Mouse (Mus musculus) ES-E14 (cell line): ENCODE results near the gene Ctrb1. TPM values are rescaled to one million over a fixed set of nuclear protein-coding genes. Genes with fewer than 3 reads are reported as not detected.

Experiments used
- DNase-seq: peaks from one replicate; pipeline ENCODE4 v3.0.0-alpha.2; 2013; ENCODE audit warnings: low read depth, low spot score
- H3K27ac ChIP-seq: 2 replicates; pipeline ENCODE4 v1.5.1; 2012; ENCODE audit warnings: low read depth, mild to moderate bottlenecking, low read length, moderate library complexity, mixed read lengths; ENCODE audit not compliant: poor library complexity, insufficient read depth, severe bottlenecking
- H3K36me3 ChIP-seq: 2 replicates; pipeline ENCODE4 v1.6.1; 2012; ENCODE audit warnings: mild to moderate bottlenecking, low read length, moderate library complexity, mixed read lengths; ENCODE audit not compliant: control insufficient read depth, poor library complexity, insufficient read depth, severe bottlenecking
- H3K4me1 ChIP-seq, 2 experiments: fragments of 150-350 bp in 1 of 2; sonication (generic) in 1 of 2; 2 replicates each; pipeline ENCODE4 v1.6.1; 2012; ENCODE audit warnings: low read length in 2 of 2, mild to moderate bottlenecking in 1 of 2, mixed read lengths in 1 of 2; ENCODE audit not compliant: control insufficient read depth in 2 of 2, insufficient read depth in 2 of 2, poor library complexity in 1 of 2
- H3K4me3 ChIP-seq, 2 experiments: fragments of 150-350 bp in 1 of 2; sonication (generic) in 1 of 2; 2 replicates each; pipeline ENCODE4 v1.5.1; 2012; ENCODE audit warnings: low read length in 2 of 2, low read depth in 1 of 2, mild to moderate bottlenecking in 1 of 2, mixed read lengths in 1 of 2; ENCODE audit not compliant: insufficient read depth in 1 of 2, poor library complexity in 1 of 2, severe bottlenecking in 1 of 2
- H3K9ac ChIP-seq: 2 replicates; pipeline ENCODE4 v1.6.1; 2012; ENCODE audit warnings: low read depth, mild to moderate bottlenecking, low read length, mixed read lengths; ENCODE audit not compliant: poor library complexity, insufficient read depth, severe bottlenecking
- H3K9me3 ChIP-seq: fragments of 150-350 bp; sonication (generic); 2 replicates; pipeline ENCODE4 v1.6.1; 2012; ENCODE audit warnings: low read depth, mild to moderate bottlenecking, low read length; ENCODE audit not compliant: control insufficient read depth, insufficient read depth
- CHD2 ChIP-seq: IDR thresholded peaks from 2 replicates; pipeline ENCODE4 v1.6.1; 2014; ENCODE audit warnings: mild to moderate bottlenecking, low read depth, low read length, inconsistent platforms
- HCFC1 ChIP-seq: IDR thresholded peaks from 2 replicates; pipeline ENCODE4 v1.6.1; 2012; ENCODE audit warnings: low read length, inconsistent platforms, borderline replicate concordance; ENCODE audit not compliant: insufficient read depth
- MAFK ChIP-seq: IDR thresholded peaks from 2 replicates; pipeline ENCODE4 v1.6.1; 2014; ENCODE audit warnings: mild to moderate bottlenecking, low read depth, low read length, inconsistent platforms; ENCODE audit not compliant: insufficient read depth
- ZC3H11A ChIP-seq: IDR thresholded peaks from 2 replicates; pipeline ENCODE4 v1.6.1; 2012; ENCODE audit warnings: low read depth, mild to moderate bottlenecking, inconsistent platforms, low read length, borderline replicate concordance
- ZNF384 ChIP-seq: IDR thresholded peaks from 2 replicates; pipeline ENCODE4 v1.6.1; 2012; ENCODE audit warnings: low read depth, low read length, inconsistent platforms
- in situ Hi-C, 2 experiments: fragments of 600-800 bp; cut with MboI; formaldehyde crosslinking; loops; one replicate each; pipeline ENCODE4 v1.15.1; 2025; ENCODE audit warnings: low sequenced_read_pairs in 2 of 2, inconsistent platforms in 1 of 2; ENCODE audit not compliant: unreplicated experiment in 2 of 2
- total RNA-seq: library from RNA; depleted of rRNA; stranded (reverse); fragments of 300-350 nt; gene quantifications from 2 replicates; pipeline ENCODE4 v1.2.3, GENCODE M21; 2012

Ctrb1 gene
- total RNA-seq, 1 experiment: 0.22 TPM

- H3K4me1 ChIP-seq: peaks cover 13 to 31% of the 10 kb centered on the region in 2 experiments
- in situ Hi-C loops: no loop called here
Measured at GRCm38 (mm10) chr8:111728481-111728880, 37.7 kb upstream of the Ctrb1 start.

GRCm38 (mm10) chr8:111727553-111727952 lies 36.7 kb upstream of the Ctrb1 start:
- Histone ChIP-seq H3K4me1 (peaks cover 7 to 30% of the 10 kb centered on the region in 2 experiments), H3K27ac (no peak overlapping the region)
- in situ Hi-C loops: no loop called here

More at GRCm38 (mm10) chr8:111728481-111728880, 37.7 kb upstream of the Ctrb1 start:
- Histone ChIP-seq H3K4me3 (no peak overlapping the region), H3K9me3 (no peaks in the 10 kb centered on the region), H3K27ac (no peak overlapping the region), H3K36me3 (peaks cover 9% of the 10 kb centered on the region; the same call in 1 of the 2 replicates), H3K9ac (no peak overlapping the region)
- DNase-seq: no peak
- TF ChIP-seq HCFC1: no peak
- TF ChIP-seq ZC3H11A: no peak
- no peak for TF ChIP-seq ZNF384
- TF ChIP-seq MAFK: no peak
- TF ChIP-seq CHD2: no peak

GRCm38 (mm10) chr8:111726102-111726900 lies 35.5 kb upstream of the Ctrb1 start:
- Histone ChIP-seq H3K27ac (no peak overlapping the region; the same call in 1 of the 2 replicates), H3K36me3 (peaks cover 9% of the 10 kb centered on the region; the same call in 1 of the 2 replicates), H3K9ac (no peak overlapping the region), H3K9me3 (no peaks in the 10 kb centered on the region), H3K4me1 (peaks cover 7 to 29% of the 10 kb centered on the region in 2 experiments), H3K4me3 (no peak overlapping the region)
- TF ChIP-seq HCFC1 (no peak), ZNF384 (no peak), ZC3H11A (no peak), MAFK (no peak), CHD2 (no peak)
- in situ Hi-C loops: no loop called here
- DNase-seq: no peak

More at GRCm38 (mm10) chr8:111727553-111727952, 36.7 kb upstream of the Ctrb1 start:
- TF ChIP-seq CHD2 (no peak), ZC3H11A (no peak), MAFK (no peak), HCFC1 (no peak), ZNF384 (no peak)
- no peak overlapping the region for H3K4me3 ChIP-seq
- H3K9ac ChIP-seq: no peak overlapping the region
- H3K36me3 ChIP-seq: peaks cover 9% of the 10 kb centered on the region; the same call in 1 of the 2 replicates
- H3K9me3 ChIP-seq: no peaks in the 10 kb centered on the region
- DNase-seq: no peak

GRCm38 (mm10) chr8:111725341-111725740 lies 34.5 kb upstream of the Ctrb1 start:
- Histone ChIP-seq H3K4me3 (no peak overlapping the region), H3K4me1 (peaks cover 4 to 19% of the 10 kb centered on the region in 2 experiments), H3K27ac (no peak overlapping the region), H3K9ac (no peak overlapping the region), H3K36me3 (peaks cover 16% of the 10 kb centered on the region; the same call in 1 of the 2 replicates), H3K9me3 (no peaks in the 10 kb centered on the region)
- in situ Hi-C loops: no loop called here
- no peak for DNase-seq
- TF ChIP-seq MAFK (no peak), ZNF384 (no peak), HCFC1 (no peak), ZC3H11A (no peak)
